Mouse (Mus musculus): ENCODE measurements at regions not wholly inside any gene's neighbourhood (a gene's known extent, or its start where the extent isn't known, plus 50 kb on each side); places are given as distances from the start of the nearest gene placed in this dataset.

DNA sequence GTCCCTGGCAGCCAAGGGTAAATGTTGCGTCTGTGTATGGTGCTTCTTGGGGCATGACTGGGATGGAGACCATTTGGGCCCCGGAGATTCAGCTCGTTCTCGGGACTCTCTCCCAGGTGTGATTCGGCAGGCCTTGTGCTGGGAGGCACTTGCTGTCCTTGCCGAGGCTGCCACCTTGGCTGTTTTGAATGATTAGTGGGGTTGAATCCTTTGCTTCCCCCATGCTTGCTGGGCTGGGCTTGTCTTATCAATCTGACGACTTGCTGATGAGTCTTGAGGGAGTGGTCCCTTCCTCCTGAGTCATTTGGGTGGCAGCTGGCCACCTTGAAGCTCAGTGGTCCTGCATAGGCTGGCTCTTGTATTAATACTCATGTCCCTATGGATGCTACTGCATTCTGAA, 52.0 kb upstream of the Eef2kmt start:
- TF ChIP-seq POLR2A (IDR thresholded peaks at IDR 0.05; ENCODE audit: low read depth, low read length) (no peak), CTCF (IDR thresholded peaks at IDR 0.05; ENCODE audit: extremely low read depth, insufficient read length, insufficient replicate concordance, low read depth, low read length) (no peak)
